Mouse (Mus musculus): ENCODE results near the gene Sf3a1. TPM values are rescaled to one million over a fixed set of nuclear protein-coding genes. Genes with fewer than 3 reads are reported as not detected.

Gene Sf3a1
- polyA plus RNA-seq, 1 experiment, result 50.0 TPM

DNA sequence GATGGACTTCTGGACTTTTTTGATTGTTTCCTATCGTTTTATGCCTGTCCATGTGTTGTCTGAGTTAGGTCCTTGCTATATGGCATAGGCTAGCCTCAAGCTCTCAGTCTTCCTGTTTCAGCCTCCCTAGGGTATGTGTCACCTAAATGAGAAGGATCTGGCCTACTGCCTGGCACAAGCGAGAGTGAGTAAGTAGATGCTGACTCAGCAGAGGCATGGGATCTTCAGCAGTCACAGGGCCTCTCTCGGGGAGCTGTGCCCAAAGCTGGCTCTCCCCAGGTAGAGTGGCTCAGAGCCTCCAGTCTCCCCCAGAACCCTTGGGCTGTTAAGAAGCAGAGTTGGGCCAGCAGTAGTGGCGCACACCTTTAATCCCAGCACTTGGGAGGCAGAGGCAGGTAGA is 17.8 kb upstream of the Sf3a1 start:
- DNase-seq, result no peak
- WGBS, result 74% methylated on average over 4 of the region's 4 CpGs
- no peak overlapping the region for H3K27ac ChIP-seq (ENCODE audit: insufficient read depth, low read length)
- H3K4me1 ChIP-seq (ENCODE audit: control insufficient read depth, insufficient read depth, low read length), result no peaks in the 10 kb centered on the region; the same call in 1 of the 2 replicates
- H3K4me3 ChIP-seq (replicated peaks; ENCODE audit: insufficient read depth, low read depth, low read length), result no peak overlapping the region
- TF ChIP-seq POLR2A (IDR thresholded peaks at IDR 0.05; ENCODE audit: borderline replicate concordance, insufficient read depth, low read length) (no peak), CTCF (IDR thresholded peaks at IDR 0.05; ENCODE audit: borderline replicate concordance, insufficient read depth, low read depth, low read length) (no peak)
- H3K27me3 ChIP-seq (ENCODE audit: control insufficient read depth, insufficient read depth, low read length), result no peaks in the 10 kb centered on the region

DNA sequence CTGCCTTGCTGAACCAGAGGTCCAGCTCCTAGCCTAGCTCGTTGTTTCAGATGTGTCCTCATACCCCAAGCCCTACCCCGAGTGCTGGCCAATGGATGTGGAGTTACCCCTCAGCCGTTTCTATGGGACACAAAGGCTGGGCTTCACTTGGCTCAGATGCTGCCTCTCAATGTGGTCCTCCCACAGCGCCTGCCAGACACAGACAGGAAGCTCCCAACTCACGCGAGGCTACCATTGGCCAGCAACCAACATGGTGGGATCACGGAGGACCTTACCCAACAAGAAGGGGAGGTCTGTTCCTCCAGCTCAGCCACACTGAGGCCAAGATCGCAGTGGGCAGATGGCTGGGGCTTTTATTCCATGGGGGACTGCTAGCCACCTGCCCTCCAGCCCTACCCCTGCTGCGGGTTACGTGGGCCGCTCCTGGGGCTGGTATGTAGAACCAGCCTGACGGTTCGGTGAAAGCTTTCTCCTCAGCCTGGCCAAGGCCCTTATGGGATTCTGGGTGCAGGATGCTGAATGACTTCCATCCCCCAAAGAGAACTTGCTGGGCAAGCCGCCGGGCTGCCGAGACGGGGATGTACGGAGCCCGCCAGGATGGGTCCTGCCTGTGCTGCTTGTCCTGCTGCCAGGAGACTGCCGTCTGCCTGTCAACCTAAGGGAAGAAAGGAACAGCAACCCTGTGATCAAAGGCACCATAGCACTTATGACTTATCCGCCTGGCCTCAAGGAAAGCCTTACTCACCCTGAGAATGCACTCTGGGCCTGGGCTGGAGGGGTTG is 16.7 kb upstream of the Sf3a1 start:
- no peaks in the 10 kb centered on the region for H3K4me1 ChIP-seq (ENCODE audit: control insufficient read depth, insufficient read depth, low read length)
- TF ChIP-seq CTCF (IDR thresholded peaks at IDR 0.05; ENCODE audit: borderline replicate concordance, insufficient read depth, low read depth, low read length) (no peak), POLR2A (IDR thresholded peaks at IDR 0.05; ENCODE audit: borderline replicate concordance, insufficient read depth, low read length) (no peak)

DNA sequence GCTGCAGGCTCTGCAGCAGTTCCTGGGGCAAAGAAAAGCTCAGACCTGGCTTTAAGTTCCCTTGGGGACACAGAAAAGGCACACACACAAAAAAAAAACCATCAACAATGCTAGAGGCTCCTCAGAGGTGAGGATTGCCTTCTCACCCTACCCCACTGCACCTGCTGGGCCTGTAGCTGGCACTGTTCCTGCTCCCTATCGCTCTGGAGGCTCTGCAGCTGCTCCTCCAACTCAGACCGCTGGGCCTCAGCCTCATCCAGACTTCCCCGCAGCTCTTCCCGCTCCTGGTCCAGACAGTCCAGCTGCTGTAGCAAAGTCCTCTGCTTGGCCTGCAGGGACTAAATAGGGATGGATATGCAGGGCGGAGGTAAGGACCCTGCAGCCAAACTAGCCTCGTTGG is 13.8 kb upstream of the Sf3a1 start:
- H3K27ac ChIP-seq (ENCODE audit: insufficient read depth, low read length), result no peak overlapping the region
- 34% methylated on average over 6 of the region's 6 CpGs for WGBS
- no peak for DNase-seq
- no peak overlapping the region for H3K4me3 ChIP-seq (replicated peaks; ENCODE audit: insufficient read depth, low read depth, low read length)
- H3K4me1 ChIP-seq (ENCODE audit: control insufficient read depth, insufficient read depth, low read length), result no peaks in the 10 kb centered on the region
- no peak for TF ChIP-seq CTCF (IDR thresholded peaks at IDR 0.05; ENCODE audit: borderline replicate concordance, insufficient read depth, low read depth, low read length)
- TF ChIP-seq POLR2A (IDR thresholded peaks at IDR 0.05; ENCODE audit: borderline replicate concordance, insufficient read depth, low read length), result no peak
- H3K27me3 ChIP-seq (ENCODE audit: control insufficient read depth, insufficient read depth, low read length), result no peaks in the 10 kb centered on the region

More for the DNA sequence above, 16.7 kb upstream of the Sf3a1 start:
- WGBS, result 29% methylated on average over 21 of the region's 21 CpGs
- Histone ChIP-seq H3K4me3 (replicated peaks; ENCODE audit: insufficient read depth, low read depth, low read length) (no peak overlapping the region), H3K27ac (ENCODE audit: insufficient read depth, low read length) (no peak overlapping the region), H3K27me3 (ENCODE audit: control insufficient read depth, insufficient read depth, low read length) (no peaks in the 10 kb centered on the region)
- DNase-seq, result no peak

DNA sequence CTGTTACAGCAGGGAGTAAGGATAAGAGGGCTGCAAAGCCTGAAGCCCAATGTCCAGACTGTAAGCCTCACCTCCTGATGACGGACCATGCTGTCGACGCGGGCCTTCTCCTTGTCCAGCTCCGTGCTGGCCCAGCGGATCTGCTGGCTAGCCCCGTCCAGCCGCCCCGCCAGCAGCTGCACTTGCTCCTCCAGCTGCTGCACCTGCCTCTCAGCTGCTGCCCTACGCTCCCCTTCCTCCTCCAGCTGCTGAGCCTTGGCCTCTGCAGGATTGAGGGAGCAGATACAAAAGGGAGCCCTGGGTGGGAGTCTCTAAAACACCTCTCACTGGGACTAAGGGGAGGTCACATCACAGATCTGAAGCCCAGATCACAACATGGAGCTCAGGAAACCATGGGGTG is 13.1 kb upstream of the Sf3a1 start:
- WGBS, result 91% methylated on average over 10 of the region's 10 CpGs
- no peaks in the 10 kb centered on the region for H3K27me3 ChIP-seq (ENCODE audit: control insufficient read depth, insufficient read depth, low read length)
- H3K4me1 ChIP-seq (ENCODE audit: control insufficient read depth, insufficient read depth, low read length), result no peaks in the 10 kb centered on the region
- no peak overlapping the region for H3K27ac ChIP-seq (ENCODE audit: insufficient read depth, low read length)
- DNase-seq, result no peak
- TF ChIP-seq POLR2A (IDR thresholded peaks at IDR 0.05; ENCODE audit: borderline replicate concordance, insufficient read depth, low read length) (no peak), CTCF (IDR thresholded peaks at IDR 0.05; ENCODE audit: borderline replicate concordance, insufficient read depth, low read depth, low read length) (no peak)
- no peak overlapping the region for H3K4me3 ChIP-seq (replicated peaks; ENCODE audit: insufficient read depth, low read depth, low read length)

DNA sequence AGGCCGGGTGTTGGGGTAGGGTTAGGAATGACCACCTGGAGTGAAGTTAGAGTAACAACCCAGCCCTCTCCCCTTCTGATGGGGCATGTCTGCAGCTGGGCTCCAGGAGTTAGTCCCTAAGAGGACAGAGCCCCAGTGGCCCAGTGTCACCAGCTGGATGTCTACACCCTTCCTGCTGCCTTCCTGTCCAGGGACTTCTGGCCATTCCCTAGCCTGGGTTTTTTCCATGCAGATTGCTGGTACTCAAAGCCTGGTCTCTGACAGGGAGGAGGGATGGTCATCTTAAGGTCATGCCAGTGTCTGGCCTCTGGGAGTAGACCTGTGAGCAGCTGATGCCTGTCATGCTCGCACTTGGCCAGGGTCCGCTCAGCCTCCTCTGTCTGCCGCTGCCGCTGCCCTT is 12.0 kb upstream of the Sf3a1 start:
- Histone ChIP-seq H3K4me3 (replicated peaks; ENCODE audit: insufficient read depth, low read depth, low read length) (no peak overlapping the region), H3K27ac (ENCODE audit: insufficient read depth, low read length) (no peak overlapping the region), H3K27me3 (ENCODE audit: control insufficient read depth, insufficient read depth, low read length) (no peaks in the 10 kb centered on the region), H3K4me1 (ENCODE audit: control insufficient read depth, insufficient read depth, low read length) (no peaks in the 10 kb centered on the region)
- DNase-seq, result no peak
- no peak for TF ChIP-seq POLR2A (IDR thresholded peaks at IDR 0.05; ENCODE audit: borderline replicate concordance, insufficient read depth, low read length)
- no peak for TF ChIP-seq CTCF (IDR thresholded peaks at IDR 0.05; ENCODE audit: borderline replicate concordance, insufficient read depth, low read depth, low read length)
- WGBS, result 81% methylated on average over 5 of the region's 5 CpGs

DNA sequence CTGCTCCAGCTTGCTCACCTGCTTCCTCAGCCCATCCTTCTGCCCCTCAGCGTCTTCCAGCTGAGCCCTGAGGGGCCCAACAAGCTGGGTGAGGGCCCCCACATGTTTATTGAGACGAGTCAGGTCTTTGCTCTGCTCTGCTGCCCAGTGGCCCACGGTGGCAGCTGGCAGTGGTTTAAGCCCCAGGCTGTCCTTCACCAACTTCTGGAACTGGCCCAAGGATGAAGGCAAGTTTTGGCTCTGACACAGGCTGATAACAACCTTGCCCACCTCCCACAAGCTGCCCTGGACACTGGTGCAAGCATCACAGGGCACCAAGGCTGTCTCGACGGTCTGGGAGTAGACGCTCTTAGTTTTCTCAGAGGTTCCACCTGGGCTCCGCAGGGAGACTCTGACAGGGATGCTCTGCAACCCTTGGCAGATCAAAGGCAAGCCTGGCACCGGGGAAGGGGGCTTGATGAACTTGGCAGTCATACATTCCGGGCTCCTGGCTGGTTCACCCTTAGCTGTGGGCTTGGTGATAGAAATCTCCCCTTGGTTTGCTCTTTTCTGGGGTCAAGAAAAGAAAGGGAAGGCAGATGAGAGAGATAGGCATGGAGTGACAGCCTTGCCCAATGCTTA is 11.5 kb upstream of the Sf3a1 start:
- no peak overlapping the region for H3K27ac ChIP-seq (ENCODE audit: insufficient read depth, low read length)
- no peak for DNase-seq
- H3K27me3 ChIP-seq (ENCODE audit: control insufficient read depth, insufficient read depth, low read length), result no peaks in the 10 kb centered on the region
- TF ChIP-seq POLR2A (IDR thresholded peaks at IDR 0.05; ENCODE audit: borderline replicate concordance, insufficient read depth, low read length) (no peak), CTCF (IDR thresholded peaks at IDR 0.05; ENCODE audit: borderline replicate concordance, insufficient read depth, low read depth, low read length) (no peak)
- H3K4me1 ChIP-seq (ENCODE audit: control insufficient read depth, insufficient read depth, low read length), result no peaks in the 10 kb centered on the region
- H3K4me3 ChIP-seq (replicated peaks; ENCODE audit: insufficient read depth, low read depth, low read length), result no peak overlapping the region
- WGBS, result 47% methylated on average over 9 of the region's 9 CpGs

DNA sequence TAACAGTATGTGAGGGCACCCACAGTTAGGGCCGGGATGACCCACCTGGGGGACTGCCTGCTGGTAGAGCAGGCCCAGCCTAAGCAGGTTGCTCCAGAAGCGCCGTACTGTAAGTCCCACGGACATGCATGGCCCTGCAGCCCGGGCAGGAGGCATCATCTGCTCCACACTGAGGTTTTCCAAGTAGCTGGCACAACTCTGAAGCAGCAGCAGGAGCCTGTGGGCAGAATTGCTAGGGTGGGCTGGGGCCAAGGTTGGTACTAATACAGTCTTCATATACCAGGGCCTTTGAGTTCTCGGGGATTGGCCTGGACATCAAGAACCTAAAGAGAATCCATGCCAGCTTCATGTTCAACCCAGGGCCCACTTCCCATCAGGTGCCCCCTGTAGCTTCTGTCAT is 10.3 kb upstream of the Sf3a1 start:
- H3K27ac ChIP-seq (ENCODE audit: insufficient read depth, low read length), result no peak overlapping the region
- no peaks in the 10 kb centered on the region for H3K4me1 ChIP-seq (ENCODE audit: control insufficient read depth, insufficient read depth, low read length)
- no peaks in the 10 kb centered on the region for H3K27me3 ChIP-seq (ENCODE audit: control insufficient read depth, insufficient read depth, low read length)
- WGBS, result 51% methylated on average over 6 of the region's 6 CpGs
- DNase-seq, result no peak
- no peak overlapping the region for H3K4me3 ChIP-seq (replicated peaks; ENCODE audit: insufficient read depth, low read depth, low read length)
- no peak for TF ChIP-seq POLR2A (IDR thresholded peaks at IDR 0.05; ENCODE audit: borderline replicate concordance, insufficient read depth, low read length)
- no peak for TF ChIP-seq CTCF (IDR thresholded peaks at IDR 0.05; ENCODE audit: borderline replicate concordance, insufficient read depth, low read depth, low read length)

DNA sequence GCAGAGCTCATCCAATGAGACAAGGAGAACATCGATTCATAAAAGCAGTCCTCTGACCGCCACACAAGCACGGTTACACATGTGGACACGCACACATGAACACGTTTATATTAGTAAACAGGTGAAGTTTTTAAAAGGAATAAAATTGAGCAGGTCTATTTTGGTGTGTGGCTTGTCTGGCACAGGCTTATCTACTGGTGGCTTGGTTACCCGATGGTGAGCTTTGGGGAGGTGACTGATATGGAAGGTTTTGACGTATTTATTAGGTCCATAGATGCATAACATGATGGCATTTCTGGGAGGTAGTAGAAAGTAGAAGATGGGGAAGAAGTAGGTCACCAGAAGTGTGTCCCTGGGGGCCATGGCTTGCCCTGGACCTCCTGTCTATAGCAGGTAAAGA is 6.5 kb upstream of the Sf3a1 start:
- no peak for DNase-seq
- no peak for TF ChIP-seq CTCF (IDR thresholded peaks at IDR 0.05; ENCODE audit: borderline replicate concordance, insufficient read depth, low read depth, low read length)
- TF ChIP-seq POLR2A (IDR thresholded peaks at IDR 0.05; ENCODE audit: borderline replicate concordance, insufficient read depth, low read length), result no peak
- Histone ChIP-seq H3K27ac (ENCODE audit: insufficient read depth, low read length) (no peak overlapping the region), H3K4me1 (ENCODE audit: control insufficient read depth, insufficient read depth, low read length) (no peaks in the 10 kb centered on the region), H3K27me3 (ENCODE audit: control insufficient read depth, insufficient read depth, low read length) (no peaks in the 10 kb centered on the region), H3K4me3 (replicated peaks; ENCODE audit: insufficient read depth, low read depth, low read length) (no peak overlapping the region)
- 95% methylated on average over 7 of the region's 7 CpGs for WGBS

Data from cerebellum, adult 2 months (tissue).